In the genomic region with DNA sequence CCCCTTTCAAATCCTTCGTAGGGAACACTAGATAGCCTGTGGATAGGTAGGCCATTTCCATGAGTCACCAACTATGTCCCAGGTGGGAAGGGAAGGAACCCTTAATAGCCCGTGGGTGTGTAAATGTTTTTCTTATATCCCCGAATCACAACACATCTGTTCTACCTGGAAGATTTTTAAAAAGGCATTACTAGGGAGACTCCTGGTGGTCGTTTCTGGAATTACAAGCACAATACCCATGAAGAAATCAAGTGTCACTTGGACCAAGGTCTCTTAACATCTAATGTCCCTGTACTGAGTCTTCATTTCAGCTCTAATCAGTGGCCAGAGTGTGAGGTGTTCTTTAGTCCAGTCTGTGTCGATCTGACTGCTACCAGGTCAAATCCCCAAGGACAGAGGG, we compare ENCODE assay signal across 10 mouse cellular contexts. TPM values are rescaled to one million over a fixed set of nuclear protein-coding genes. Genes with fewer than 3 reads are reported as not detected.
DNase-seq lines count a peak whose midpoint lies in the region; ATAC-seq and TF ChIP-seq lines count a peak whose summit lies in the region.
"Had no signal": no experiment of that assay in that cellular context is flagged by ENCODE, and none has a peak within 500 bp of the region (broad histone marks: within the 10 kb centered on the region; RNA-seq: fewer than 3 reads in every experiment).

No protein-coding gene starts in this region.

- no peaks in the 10 kb centered on the region for H3K27me3 ChIP-seq in intestine, embryonic 14.5 days (replicated peaks; ENCODE audit: control insufficient read depth, insufficient read depth, low read length)
- no peaks in the 10 kb centered on the region for H3K27me3 ChIP-seq in intestine, embryonic 15.5 days (replicated peaks)
- H3K27me3 ChIP-seq: heart, embryonic 15.5 days had no signal

- H3K27ac ChIP-seq in intestine, embryonic 14.5 days (ENCODE audit: low read depth), result no peak overlapping the region
- no peak overlapping the region for H3K27ac ChIP-seq in intestine, embryonic 15.5 days
- H3K27ac ChIP-seq in ES-E14 (ENCODE audit: insufficient read depth, low read depth, low read length, poor library complexity, severe bottlenecking), result no peak overlapping the region
- H3K27ac ChIP-seq: heart, embryonic 15.5 days had no signal

- no peak overlapping the region for H3K9ac ChIP-seq in intestine, embryonic 14.5 days (ENCODE audit: low read length)
- no peak overlapping the region for H3K9ac ChIP-seq in intestine, embryonic 15.5 days
- H3K9ac ChIP-seq in ES-E14 (ENCODE audit: insufficient read depth, low read depth, low read length, poor library complexity, severe bottlenecking), result no peak overlapping the region
- H3K9ac ChIP-seq: heart, embryonic 15.5 days had no signal

- H3K36me3 ChIP-seq in intestine, embryonic 14.5 days (ENCODE audit: control insufficient read depth, insufficient read depth, low read length), result peaks cover 78% of the 10 kb centered on the region
- peaks cover 38% of the 10 kb centered on the region for H3K36me3 ChIP-seq in intestine, embryonic 15.5 days
- H3K36me3 ChIP-seq in ES-E14 (ENCODE audit: control insufficient read depth, insufficient read depth, low read length, poor library complexity, severe bottlenecking), result peaks cover 24% of the 10 kb centered on the region

- TF ChIP-seq POLR2A in lung, adult 2 months (IDR thresholded peaks at IDR 0.05; ENCODE audit: borderline replicate concordance, extremely low read depth, low read depth, low read length), result no peak

- ATAC-seq in intestine, embryonic 14.5 days (replicated peaks; ENCODE audit: low FRiP score, low TSS enrichment, low read depth), result no peak
- ATAC-seq in intestine, embryonic 15.5 days, result no peak

- peak; percentile 70 for DNase-seq in intestine, embryonic 14.5 days (ENCODE audit: low spot score)
- peak; percentile 35 to 37 for DNase-seq in B cell, adult 2 months
- DNase-seq in ES-E14 (ENCODE audit: low read depth, low spot score), result peak; percentile 62
- peak; percentile 15 for DNase-seq in lung, adult 2 months
- DNase-seq in spleen, postnatal 14 days (ENCODE audit: low spot score in 2 of 2), result no peak
- DNase-seq in left cerebral cortex, adult 9 months (ENCODE audit: low spot score in 2 of 2), result no peak
- no peak for DNase-seq in layer of hippocampus, adult 9-11 months
- DNase-seq: right cerebral cortex, postnatal 14 days had no signal

- in situ Hi-C loops in ES-E14 (cut with MboI; ENCODE audit: low sequenced_read_pairs in 2 of 2, unreplicated experiment in 2 of 2), result no loop called here

- H3K4me1 ChIP-seq in intestine, embryonic 14.5 days (replicated peaks; ENCODE audit: control insufficient read depth, insufficient read depth, low read length), result no peaks in the 10 kb centered on the region
- no peaks in the 10 kb centered on the region for H3K4me1 ChIP-seq in intestine, embryonic 15.5 days (replicated peaks)
- H3K4me1 ChIP-seq in ES-E14 (ENCODE audit: control insufficient read depth in 2 of 2, insufficient read depth in 2 of 2, low read length in 2 of 2, poor library complexity in 1 of 2), result peaks cover 2 to 8% of the 10 kb centered on the region in 2 experiments; a peak in 3 of 4 replicates
- H3K4me1 ChIP-seq in lung, adult 2 months (ENCODE audit: control insufficient read depth, insufficient read depth, low read length), result no peaks in the 10 kb centered on the region
- H3K4me1 ChIP-seq: heart, embryonic 15.5 days had no signal

- peak; percentile 55; the same call in 1 of the 2 replicates for TF ChIP-seq CTCF in lung, adult 2 months (IDR thresholded peaks at IDR 0.05; ENCODE audit: insufficient read depth, low read length)

- H3K9me3 ChIP-seq in intestine, embryonic 14.5 days (ENCODE audit: control insufficient read depth, low read length), result no peaks in the 10 kb centered on the region
- no peaks in the 10 kb centered on the region for H3K9me3 ChIP-seq in intestine, embryonic 15.5 days
- no peaks in the 10 kb centered on the region for H3K9me3 ChIP-seq in ES-E14 (ENCODE audit: control insufficient read depth, insufficient read depth, low read depth, low read length)
- H3K9me3 ChIP-seq: heart, embryonic 15.5 days had no signal

- whole genome bisulfite sequencing in intestine, embryonic 14.5 days, result 54% methylated on average over 5 of the region's 5 CpGs
- WGBS in intestine, embryonic 15.5 days, result 47% methylated on average over 5 of the region's 5 CpGs
- 45% methylated on average over 5 of the region's 5 CpGs for WGBS in lung, adult 2 months

- no peak overlapping the region for H3K4me3 ChIP-seq in intestine, embryonic 14.5 days (ENCODE audit: low read depth, low read length)
- no peak overlapping the region for H3K4me3 ChIP-seq in intestine, embryonic 15.5 days (replicated peaks)
- no peak overlapping the region for H3K4me3 ChIP-seq in ES-E14 (ENCODE audit: insufficient read depth in 1 of 2, low read depth in 1 of 2, low read length in 2 of 2, poor library complexity in 1 of 2, severe bottlenecking in 1 of 2)
- H3K4me3 ChIP-seq in lung, adult 2 months (replicated peaks; ENCODE audit: extremely low read depth, low read depth, low read length), result no peak overlapping the region
- H3K4me3 ChIP-seq: heart, embryonic 15.5 days had no signal

- H3K4me2 ChIP-seq in intestine, embryonic 14.5 days (ENCODE audit: low read length), result no peak overlapping the region
- H3K4me2 ChIP-seq in intestine, embryonic 15.5 days (replicated peaks), result no peak overlapping the region
- H3K4me2 ChIP-seq: heart, embryonic 15.5 days had no signal

TF ChIP-seq in ES-E14, 5 proteins besides CTCF, POLR2A, EP300 and RAD21:
- TF ChIP-seq CHD2 (IDR thresholded peaks at IDR 0.05; ENCODE audit: low read depth, low read length) (no peak), ZNF384 (IDR thresholded peaks at IDR 0.05; ENCODE audit: low read depth, low read length) (no peak), MAFK (IDR thresholded peaks at IDR 0.05; ENCODE audit: insufficient read depth, low read depth, low read length) (no peak), ZC3H11A (IDR thresholded peaks at IDR 0.05; ENCODE audit: borderline replicate concordance, low read depth, low read length) (no peak), HCFC1 (IDR thresholded peaks at IDR 0.05; ENCODE audit: borderline replicate concordance, insufficient read depth, low read length) (no peak)

RNA-seq across cellular contexts. Expression of a gene that starts 60.0 kb away (rescaled TPM):
- polyA plus RNA-seq in intestine, embryonic 14.5 days (2014; fragmentation: Nextera tagmentation; extraction: Ambion mirVana), result 42.9 and 45.5 TPM in 2 replicates
- polyA plus RNA-seq in intestine, embryonic 15.5 days (2015; fragmentation: Nextera tagmentation; extraction: Ambion mirVana), result 103 and 109 TPM in 2 replicates
- 13.6 and 24.0 TPM in 2 replicates for total RNA-seq in ES-E14 (2012; rRNA removed)
- polyA plus RNA-seq in lung, adult 2 months (2012; rRNA removed), result 12.9 and 16.5 TPM in 2 replicates

Comparison
In these comparisons a context has a peak if more than half of its experiments do, and no peak if none do; other contexts are left out.
1. DNase-seq: peak in intestine, embryonic 14.5 days (single experiment), B cell, adult 2 months (2 of 2), ES-E14 (single experiment) and lung, adult 2 months (single experiment); none in spleen, postnatal 14 days (0 of 2), left cerebral cortex, adult 9 months (0 of 2) and layer of hippocampus, adult 9-11 months (single experiment).